Mouse (Mus musculus) small intestine, adult 10 weeks (tissue): Measurements from ENCODE around the gene Gm6096. TPM values are rescaled to one million over a fixed set of nuclear protein-coding genes. Genes with fewer than 3 reads are reported as not detected.

Experiments used
- polyA plus RNA-seq: library from polyadenylated mRNA; stranded (reverse); fragments of 350-450 nt; fragmentation: Illumina TruSeq; extraction: RNeasy Lipid Tissue Mini Kit (QIAGEN cat#74804); gene quantifications from one replicate; pipeline ENCODE4 v1.2.3, GENCODE M21; 2014; ENCODE audit warnings: low replicate concordance

The Gm6096 gene
- polyA plus RNA-seq = not detected

DNA sequence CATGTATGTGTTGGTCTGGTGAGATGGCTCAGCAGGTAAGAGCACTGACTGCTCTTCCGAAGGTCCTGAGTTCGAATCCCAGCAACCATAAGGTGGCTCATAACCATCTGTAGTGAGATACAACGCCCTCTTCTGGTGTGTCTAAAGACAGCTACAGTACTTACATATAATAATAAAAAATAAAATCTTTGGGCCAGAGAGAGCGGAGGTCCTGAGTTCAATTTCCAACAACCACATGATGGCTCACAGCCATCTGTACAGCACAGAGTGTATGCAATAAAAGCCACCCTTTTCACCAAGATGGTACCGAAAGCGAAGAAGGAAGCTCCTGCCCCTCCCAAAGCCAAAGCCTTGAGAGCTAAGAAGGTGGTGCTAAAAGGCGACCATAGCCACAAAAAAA lies at the start of gene Gm6096:
TSS of gene Gm6096 (plus strand) at position 301 of the 400 bp plus-strand sequence.

DNA sequence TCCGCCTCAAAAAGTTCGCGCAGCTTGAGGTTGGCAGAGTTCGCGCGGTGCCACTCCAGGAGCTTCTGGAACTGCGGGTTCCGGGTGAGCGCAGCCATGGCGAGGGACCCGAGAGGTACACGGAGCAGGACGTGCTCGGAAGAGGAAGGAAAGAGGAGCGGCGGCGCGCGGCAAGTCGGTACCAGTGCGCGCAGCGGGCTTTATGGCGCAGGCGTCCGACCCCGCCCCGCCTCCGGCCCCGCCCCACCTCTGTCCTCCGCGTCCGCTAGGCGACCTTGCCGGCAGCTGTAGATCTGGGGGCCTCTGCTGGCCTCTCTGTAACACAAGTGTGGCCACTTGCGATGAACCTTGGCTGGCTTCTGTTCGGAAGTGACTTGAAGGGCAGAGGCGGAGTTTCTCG lies 20.7 kb upstream of the Gm6096 start, which contains the start of gene Gpi1:
TSS of gene Gpi1 (minus strand) at position 221 of the 400 bp plus-strand sequence.

Other genes starting within 250 kb of the Gm6096 start
- not detected for gene Scgb2b27, start 237.1 kb upstream of the Gm6096 start, polyA plus RNA-seq
- not detected for gene Scgb1b27, start 229.6 kb upstream of the Gm6096 start, polyA plus RNA-seq
- not detected for gene Scgb1b30, start 155.6 kb upstream of the Gm6096 start, polyA plus RNA-seq
- gene Wtip, start 117.8 kb upstream of the Gm6096 start, polyA plus RNA-seq = not detected
- 57.0 TPM for gene Uba2, start 81.4 kb upstream of the Gm6096 start, polyA plus RNA-seq
- 2.3 TPM for gene Pdcd2l, start 54.4 kb upstream of the Gm6096 start, polyA plus RNA-seq
- 20.1 TPM for gene Gpi1, start 20.7 kb upstream of the Gm6096 start, polyA plus RNA-seq
- gene 4931406P16Rik, start 62.5 kb downstream of the Gm6096 start, polyA plus RNA-seq = 29.7 TPM
- gene Lsm14a, start 142.3 kb downstream of the Gm6096 start, polyA plus RNA-seq = 119 TPM